Mouse (Mus musculus) forebrain, embryonic 13.5 days (tissue): ENCODE results near the gene Krt77. TPM values are rescaled to one million over a fixed set of nuclear protein-coding genes. Genes with fewer than 3 reads are reported as not detected.

Source experiments
- ATAC-seq: fragments of 200-750 bp; cut with Nextera tagmentation; 2 replicates; pipeline ENCODE4 v1.8.0; 2017
- H3K27ac ChIP-seq: fragments of 300-500 bp; sonication (generic); 2 replicates; pipeline ENCODE4 v1.5.1; 2015; ENCODE audit warnings: inconsistent platforms, mild to moderate bottlenecking, moderate library complexity
- H3K27me3 ChIP-seq: fragments of 300-500 bp; sonication (generic); 2 replicates; pipeline ENCODE4 v1.6.1; 2015; ENCODE audit warnings: mild to moderate bottlenecking, inconsistent platforms
- H3K36me3 ChIP-seq: fragments of 300-500 bp; sonication (generic); 2 replicates; pipeline ENCODE4 v1.6.1; 2015; ENCODE audit warnings: mild to moderate bottlenecking, inconsistent platforms; ENCODE audit not compliant: poor library complexity, severe bottlenecking
- H3K4me1 ChIP-seq: fragments of 300-500 bp; sonication (generic); 2 replicates; pipeline ENCODE4 v1.6.1; 2015; ENCODE audit warnings: inconsistent platforms
- H3K4me2 ChIP-seq: fragments of 300-500 bp; sonication (generic); 2 replicates; pipeline ENCODE4 v1.6.1; 2015; ENCODE audit warnings: inconsistent platforms, mild to moderate bottlenecking, moderate library complexity
- H3K4me3 ChIP-seq: fragments of 300-500 bp; sonication (generic); 2 replicates; pipeline ENCODE4 v1.5.1; 2015; ENCODE audit warnings: mild to moderate bottlenecking, inconsistent platforms
- H3K9ac ChIP-seq: fragments of 300-500 bp; sonication (generic); 2 replicates; pipeline ENCODE4 v1.6.1; 2015; ENCODE audit warnings: mild to moderate bottlenecking, inconsistent platforms
- H3K9me3 ChIP-seq: fragments of 300-500 bp; sonication (generic); replicated peaks from 2 replicates; pipeline ENCODE4 v1.6.1; 2016; ENCODE audit warnings: inconsistent platforms
- WGBS: fragments of 180-500 bp; shearing (Covaris S2); methylation state at CpG from one replicate; pipeline ENCODE4 v1.1.7; 2015; 5-methylcytosine and 5-hydroxymethylcytosine counted together
- polyA plus RNA-seq: library from polyadenylated mRNA; unstranded; fragments of >200 nt; fragmentation: Nextera tagmentation; extraction: Ambion mirVana; gene quantifications from 2 replicates; pipeline ENCODE4 v1.2.1, GENCODE M21; 2015

Krt77 gene
- polyA plus RNA-seq, 1 experiment from 2014 or later, result 0.65 TPM

DNA sequence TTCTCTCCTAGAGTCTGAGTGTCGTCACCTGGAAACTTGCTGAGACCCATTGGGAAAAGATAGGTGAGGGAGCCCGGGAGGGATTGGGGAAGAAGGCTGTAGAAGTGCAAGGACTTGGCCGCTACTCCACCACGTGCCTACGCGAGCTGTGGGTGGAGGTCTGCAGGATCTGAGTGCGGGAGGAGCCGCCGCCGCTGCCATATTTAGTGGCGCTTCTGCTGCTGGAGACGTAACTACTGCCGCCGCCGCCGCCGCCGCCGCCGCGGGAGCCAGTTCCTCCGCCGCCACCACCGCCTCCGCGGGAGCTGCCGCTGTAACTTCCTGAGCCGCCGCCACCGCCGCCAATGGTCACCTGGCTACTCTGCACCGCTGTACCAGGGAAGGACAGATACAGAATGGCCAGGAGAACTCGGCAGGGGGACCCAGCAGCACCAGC, 9.8 kb downstream of the Krt77 start:
- ATAC-seq, result peak; percentile 41; the same call in 1 of the 2 replicates
- H3K27ac ChIP-seq, result no peak overlapping the region
- peaks cover 43% of the 10 kb centered on the region for H3K27me3 ChIP-seq
- peak overlapping the region; percentile 60 for H3K9ac ChIP-seq
- H3K36me3 ChIP-seq, result no peaks in the 10 kb centered on the region
- WGBS, result 0% methylated on average over 13 of the region's 33 CpGs
- peaks cover 16% of the 10 kb centered on the region for H3K4me1 ChIP-seq
- H3K9me3 ChIP-seq, result no peaks in the 10 kb centered on the region
- peak overlapping the region; percentile 43 for H3K4me3 ChIP-seq
- H3K4me2 ChIP-seq, result peak overlapping the region; percentile 76

DNA sequence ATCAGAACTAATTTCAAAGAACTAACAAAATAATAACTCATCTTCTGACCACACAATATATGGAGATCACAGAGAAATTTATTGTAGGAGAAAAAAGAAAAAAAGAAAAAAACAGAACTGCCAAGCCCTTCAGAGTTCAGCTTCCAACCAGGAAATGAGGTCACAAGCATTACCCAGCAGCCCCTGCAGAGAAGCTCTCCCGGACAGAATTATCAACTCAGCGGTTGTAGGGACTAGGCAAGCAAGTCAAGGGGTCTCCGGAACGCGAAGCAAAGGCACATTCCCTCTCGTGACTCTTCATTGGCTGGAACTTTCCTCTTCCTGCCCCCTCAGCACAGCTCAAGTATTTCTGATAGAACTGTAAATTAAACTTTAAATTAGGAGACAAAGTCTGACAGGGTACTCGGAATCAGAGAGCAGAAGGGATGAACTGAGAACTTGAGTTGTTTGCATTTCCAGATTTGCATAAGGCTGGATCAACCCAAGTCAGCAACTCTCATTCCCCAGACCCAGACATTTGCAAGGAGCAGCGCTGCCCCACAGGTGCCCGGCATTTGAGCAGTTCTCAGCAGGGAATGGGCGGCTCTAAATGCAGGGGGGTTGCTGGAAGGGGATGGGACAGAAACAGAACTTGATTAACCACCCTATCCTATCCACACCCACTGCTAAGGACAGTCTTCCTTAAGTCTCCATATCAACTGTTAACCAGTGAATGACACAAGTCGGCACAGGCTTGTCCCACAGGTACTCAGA, 10.7 kb downstream of the Krt77 start:
- peak overlapping the region; percentile 76 for H3K4me2 ChIP-seq
- peaks cover 22% of the 10 kb centered on the region for H3K4me1 ChIP-seq
- no peak overlapping the region for H3K27ac ChIP-seq
- H3K27me3 ChIP-seq, result peaks cover 43% of the 10 kb centered on the region
- H3K9ac ChIP-seq, result no peak overlapping the region
- WGBS, result 9% methylated on average over 11 of the region's 11 CpGs
- no peaks in the 10 kb centered on the region for H3K9me3 ChIP-seq
- peak overlapping the region; percentile 43; the same call in 1 of the 2 replicates for H3K4me3 ChIP-seq
- no peak for ATAC-seq
- no peaks in the 10 kb centered on the region for H3K36me3 ChIP-seq

DNA sequence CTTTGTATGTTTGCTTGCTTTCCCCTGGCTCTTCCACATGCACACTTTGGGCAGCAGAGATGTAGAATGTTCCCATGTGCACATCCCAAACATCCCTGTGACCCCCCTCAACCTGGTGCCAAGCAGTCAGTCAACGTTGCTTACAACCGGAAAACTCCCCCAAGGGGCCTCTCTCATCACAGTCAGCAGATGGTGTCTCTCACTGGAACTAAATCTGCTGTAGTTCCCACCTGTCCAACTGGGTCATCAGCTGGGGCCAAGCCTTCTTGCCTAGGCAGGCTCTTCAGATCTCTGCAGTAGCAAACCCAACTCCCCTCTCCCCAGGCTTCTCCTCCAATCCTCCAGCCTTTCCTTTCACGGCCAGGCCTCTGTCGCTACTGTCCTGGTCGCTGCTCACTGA, 12.8 kb downstream of the Krt77 start:
- no peak for ATAC-seq
- Histone ChIP-seq H3K27ac (no peak overlapping the region), H3K9ac (no peak overlapping the region), H3K27me3 (peaks cover 47% of the 10 kb centered on the region), H3K9me3 (no peaks in the 10 kb centered on the region), H3K4me3 (no peak overlapping the region), H3K4me1 (peaks cover 31% of the 10 kb centered on the region), H3K36me3 (no peaks in the 10 kb centered on the region), H3K4me2 (no peak overlapping the region)
- WGBS, result 53% methylated on average over 5 of the region's 5 CpGs

DNA sequence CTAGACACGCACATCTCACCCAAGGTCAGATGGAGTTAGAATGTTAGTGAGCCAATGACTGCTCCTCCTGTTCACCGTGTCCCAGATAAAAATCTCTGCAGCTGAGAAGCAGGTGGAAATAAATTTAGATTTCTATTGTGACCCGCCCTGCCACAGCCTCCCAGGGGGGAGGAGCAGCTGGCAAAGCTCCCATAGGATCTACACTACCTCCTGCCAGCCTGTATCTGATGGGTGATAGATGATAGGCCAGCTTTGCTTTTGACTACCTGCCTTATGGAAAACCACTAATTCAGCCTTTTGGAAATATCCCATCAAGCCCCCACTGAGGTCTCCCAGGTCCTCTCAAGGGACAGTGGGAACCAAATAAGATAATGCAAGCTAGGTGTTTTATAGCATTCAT, 13.8 kb downstream of the Krt77 start:
- Histone ChIP-seq H3K9me3 (no peaks in the 10 kb centered on the region), H3K27me3 (peaks cover 37% of the 10 kb centered on the region), H3K9ac (no peak overlapping the region), H3K4me3 (no peak overlapping the region), H3K4me2 (no peak overlapping the region), H3K36me3 (no peaks in the 10 kb centered on the region), H3K27ac (no peak overlapping the region), H3K4me1 (peaks cover 31% of the 10 kb centered on the region)
- ATAC-seq, result no peak
- WGBS, result 84% methylated on average over 3 of the region's 3 CpGs

DNA sequence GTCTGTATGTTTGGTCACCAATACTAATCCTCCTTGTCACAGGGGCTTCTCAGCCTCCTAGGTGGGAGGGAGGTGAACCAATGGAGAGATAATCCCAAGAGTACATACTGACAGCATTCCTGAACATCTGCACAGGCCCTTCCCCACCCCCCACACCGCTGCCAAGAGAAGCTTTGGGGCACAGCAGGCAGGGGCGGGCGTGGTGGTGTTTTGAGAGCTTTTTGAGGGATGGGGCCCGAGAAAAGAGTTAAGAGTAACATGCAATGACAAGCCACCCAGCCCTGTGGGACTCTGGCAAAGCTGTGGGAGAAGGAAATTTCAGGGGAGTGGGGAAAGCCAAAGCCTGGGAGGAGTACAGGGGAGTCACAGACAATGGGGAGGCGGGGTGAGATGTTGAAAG, 15.2 kb downstream of the Krt77 start:
- 19% methylated on average over 5 of the region's 5 CpGs for WGBS
- Histone ChIP-seq H3K9me3 (no peaks in the 10 kb centered on the region), H3K4me1 (peaks cover 21% of the 10 kb centered on the region), H3K36me3 (no peaks in the 10 kb centered on the region), H3K4me2 (no peak overlapping the region), H3K9ac (no peak overlapping the region), H3K27me3 (peaks cover 27% of the 10 kb centered on the region), H3K4me3 (no peak overlapping the region), H3K27ac (no peak overlapping the region)
- ATAC-seq, result no peak

DNA sequence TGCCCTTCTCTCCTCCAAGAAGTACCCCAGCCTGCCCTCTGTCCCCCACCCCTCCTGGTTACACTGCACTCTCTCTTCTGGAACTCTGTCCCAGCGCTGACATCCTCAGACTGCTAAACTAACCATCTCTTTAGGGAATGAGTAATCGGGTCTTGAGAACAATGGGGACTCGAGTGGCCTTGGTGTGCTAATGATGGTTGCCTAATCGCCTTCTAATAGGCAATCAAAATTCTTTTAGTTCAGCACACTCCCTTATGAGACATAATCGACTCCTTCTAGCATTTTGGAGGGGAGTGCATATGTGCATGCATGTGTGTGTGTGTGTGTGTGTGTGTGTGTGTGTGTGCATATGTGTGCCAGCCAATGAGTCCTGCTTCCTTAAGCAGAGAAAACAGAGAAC, 16.9 kb downstream of the Krt77 start:
- H3K27me3 ChIP-seq, result peaks cover 11% of the 10 kb centered on the region
- H3K4me3 ChIP-seq, result no peak overlapping the region
- no peak overlapping the region for H3K9ac ChIP-seq
- H3K4me2 ChIP-seq, result no peak overlapping the region
- H3K9me3 ChIP-seq, result no peaks in the 10 kb centered on the region
- no peak overlapping the region for H3K27ac ChIP-seq
- ATAC-seq, result no peak
- WGBS, result 3% methylated on average over 5 of the region's 5 CpGs
- no peaks in the 10 kb centered on the region for H3K36me3 ChIP-seq
- H3K4me1 ChIP-seq, result peaks cover 15% of the 10 kb centered on the region

DNA sequence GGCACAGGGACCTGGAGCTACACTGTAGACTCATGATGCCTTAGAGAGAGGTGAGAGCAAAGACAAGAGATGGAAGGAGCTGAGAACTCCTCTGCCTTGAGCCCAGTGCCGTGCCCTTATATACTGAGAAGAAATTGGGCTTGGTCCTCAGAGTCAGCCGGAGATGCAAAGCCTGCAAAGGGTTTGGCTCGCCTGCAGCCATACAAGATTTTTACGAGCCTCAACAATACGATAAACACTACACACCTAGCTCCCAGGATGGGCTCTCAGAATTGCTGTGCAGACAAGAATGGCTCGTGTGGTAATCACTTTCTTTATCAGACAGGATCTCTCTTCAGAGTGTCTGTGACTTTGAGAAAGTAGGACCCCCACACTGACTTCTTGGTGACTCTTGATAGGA, 18.8 kb downstream of the Krt77 start, which contains the start of gene Krt1:
Gene Krt1 (minus strand): TSS at position 101 of the 400 bp plus-strand sequence.
- Histone ChIP-seq H3K9me3 (no peaks in the 10 kb centered on the region), H3K9ac (no peak within 1 kb of the TSS), H3K4me3 (no peak within 1 kb of the TSS), H3K36me3 (no peaks in the 10 kb centered on the region), H3K27me3 (peaks cover 7% of the 10 kb centered on the region; the same call in 1 of the 2 replicates), H3K27ac (no peak within 1 kb of the TSS), H3K4me2 (no peak within 1 kb of the TSS), H3K4me1 (peaks cover 23% of the 10 kb centered on the region)
- ATAC-seq, result no peak
- 80% methylated on average over 6 of the region's 6 CpGs for WGBS

DNA sequence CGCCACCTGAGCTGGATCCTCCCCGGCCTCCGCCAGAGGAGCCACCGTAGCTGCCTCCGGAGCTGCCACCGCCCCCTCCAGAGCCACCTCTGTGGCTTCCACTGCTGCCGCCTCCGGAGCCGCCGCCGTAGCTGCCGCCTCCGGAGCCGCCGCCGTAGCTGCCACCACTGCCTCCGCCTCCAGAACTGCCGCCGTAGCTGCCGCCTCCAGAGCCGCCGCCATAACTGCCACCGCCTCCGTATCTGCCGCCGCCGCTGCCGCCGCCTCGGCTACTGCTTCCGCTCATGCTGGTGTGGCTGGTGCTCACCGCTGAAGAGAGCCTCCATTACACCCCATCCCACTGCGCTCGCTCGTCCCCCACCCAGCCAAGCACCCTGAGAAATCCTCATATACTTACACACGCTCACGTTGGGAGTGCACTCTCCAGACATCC, 23.5 kb downstream of the Krt77 start:
- peak overlapping the region; percentile 78 for H3K27ac ChIP-seq
- 0 out of 2 replicates have a peak, but pooled peaks cover 2% of the 10 kb centered on the region for H3K27me3 ChIP-seq

DNA sequence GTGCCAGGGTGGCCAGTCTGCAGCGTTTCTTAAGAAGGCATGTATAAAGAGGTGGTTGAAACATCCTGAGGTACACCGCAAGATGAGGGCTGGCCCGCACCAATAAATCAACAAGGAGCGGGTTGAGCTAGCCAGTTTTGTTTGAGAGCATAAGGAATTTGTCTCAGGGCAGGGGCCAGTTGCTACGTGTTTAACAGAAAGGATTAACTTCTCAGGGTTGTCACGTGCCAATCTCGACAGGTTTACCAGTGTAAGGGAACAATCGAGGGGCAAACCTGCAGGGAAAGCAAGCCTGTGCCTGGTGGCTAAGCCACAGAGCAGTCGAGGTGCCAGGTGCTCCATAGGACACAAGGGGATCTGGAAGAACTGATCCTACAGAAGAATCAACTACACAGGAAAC, 26.3 kb downstream of the Krt77 start:
- 65% methylated on average over 9 of the region's 9 CpGs for WGBS
- no peak overlapping the region for H3K9ac ChIP-seq
- H3K4me1 ChIP-seq, result peaks cover 16% of the 10 kb centered on the region; the same call in 1 of the 2 replicates
- no peaks in the 10 kb centered on the region for H3K9me3 ChIP-seq
- H3K27me3 ChIP-seq, result peaks cover 7% of the 10 kb centered on the region; the same call in 1 of the 2 replicates
- no peak for ATAC-seq
- H3K36me3 ChIP-seq, result no peaks in the 10 kb centered on the region
- H3K27ac ChIP-seq, result no peak overlapping the region
- no peak overlapping the region for H3K4me3 ChIP-seq
- H3K4me2 ChIP-seq, result no peak overlapping the region

More for the DNA sequence above, 23.5 kb downstream of the Krt77 start:
- no peaks in the 10 kb centered on the region for H3K9me3 ChIP-seq
- peak overlapping the region; percentile 74 for H3K9ac ChIP-seq
- peak overlapping the region; percentile 69 for H3K4me2 ChIP-seq
- no peaks in the 10 kb centered on the region for H3K36me3 ChIP-seq
- peak overlapping the region; percentile 53 for H3K4me3 ChIP-seq
- ATAC-seq, result peak; percentile 88
- WGBS, result 1% methylated on average over 36 of the region's 37 CpGs
- H3K4me1 ChIP-seq, result peaks cover 16% of the 10 kb centered on the region; the same call in 1 of the 2 replicates

DNA sequence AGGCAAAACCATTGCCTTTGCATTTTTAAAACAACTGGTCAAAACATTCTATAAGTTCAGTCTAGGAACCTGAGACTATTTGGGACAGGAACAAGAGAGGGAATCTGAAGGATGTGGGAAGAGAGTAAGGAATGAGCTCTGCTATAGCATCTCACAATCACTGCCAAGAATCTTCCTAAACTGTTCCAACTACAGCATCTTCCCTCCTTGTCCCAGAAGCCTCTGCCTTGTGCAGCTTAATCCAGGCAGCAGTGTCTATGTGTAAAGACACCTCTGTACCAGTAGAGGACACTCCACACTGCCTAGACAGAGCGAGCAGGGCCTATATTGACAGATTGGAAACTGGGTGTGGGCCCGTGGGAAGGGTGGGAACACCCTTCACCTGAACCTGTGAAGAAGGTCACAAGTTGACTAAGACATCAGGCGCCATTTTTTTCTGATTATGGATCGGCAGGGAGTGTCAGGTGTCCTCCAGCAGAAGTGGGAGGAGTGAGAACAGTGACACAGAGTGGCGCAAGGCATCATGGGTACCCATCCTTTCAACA, 34.6 kb downstream of the Krt77 start:
- WGBS, result 60% methylated on average over 5 of the region's 5 CpGs
- ATAC-seq, result no peak
- H3K4me2 ChIP-seq, result no peak overlapping the region
- H3K4me3 ChIP-seq, result no peak overlapping the region
- no peaks in the 10 kb centered on the region for H3K36me3 ChIP-seq
- H3K27me3 ChIP-seq, result peaks cover 5% of the 10 kb centered on the region; the same call in 1 of the 2 replicates
- no peaks in the 10 kb centered on the region for H3K9me3 ChIP-seq
- no peak overlapping the region for H3K9ac ChIP-seq
- H3K27ac ChIP-seq, result no peak overlapping the region
- H3K4me1 ChIP-seq, result peaks cover 4% of the 10 kb centered on the region; the same call in 1 of the 2 replicates

DNA sequence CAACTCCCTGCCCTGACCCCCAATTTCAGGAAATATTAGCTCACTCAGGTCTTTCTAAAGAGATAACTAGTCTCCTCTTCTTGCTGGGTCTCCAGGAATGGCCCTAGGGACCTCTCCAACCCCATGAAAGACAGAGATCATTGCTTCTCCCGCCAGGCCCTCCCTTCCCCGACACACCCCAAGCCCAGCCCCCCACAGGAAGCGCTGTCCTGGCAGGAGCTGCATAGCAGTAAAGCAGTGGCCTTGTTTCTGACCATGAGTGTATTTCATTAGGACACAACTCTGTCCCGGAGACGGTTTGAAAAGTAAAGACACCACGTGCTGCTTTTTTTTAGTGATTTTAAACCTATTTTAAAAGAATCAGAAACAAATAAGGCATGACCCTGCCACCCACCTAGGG, 36.4 kb downstream of the Krt77 start:
- 55% methylated on average over 6 of the region's 6 CpGs for WGBS
- Histone ChIP-seq H3K4me2 (no peak overlapping the region), H3K27ac (no peak overlapping the region), H3K4me3 (no peak overlapping the region), H3K36me3 (no peaks in the 10 kb centered on the region), H3K4me1 (peaks cover 11% of the 10 kb centered on the region; the same call in 1 of the 2 replicates), H3K9me3 (no peaks in the 10 kb centered on the region), H3K9ac (no peak overlapping the region), H3K27me3 (no peaks in the 10 kb centered on the region)
- no peak for ATAC-seq

DNA sequence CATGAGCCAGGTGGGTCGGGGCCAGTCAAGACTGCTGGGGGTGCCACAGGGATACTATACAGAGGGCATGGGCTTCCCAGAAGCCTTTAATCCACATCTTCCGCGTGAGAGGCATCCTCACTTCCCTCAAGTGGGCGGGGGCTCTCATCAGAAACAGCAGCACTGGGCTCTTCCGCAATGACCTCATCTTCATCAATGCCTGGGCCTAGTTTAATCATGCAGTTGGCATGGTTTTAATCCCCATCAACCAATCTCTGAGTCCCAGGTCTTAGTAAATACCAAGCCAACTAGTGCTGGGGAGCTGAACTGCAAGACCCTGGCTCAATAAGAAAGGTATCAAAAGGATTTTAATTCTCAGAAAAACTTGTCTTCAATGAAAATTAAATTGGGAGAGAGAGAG, 40.1 kb downstream of the Krt77 start:
- no peaks in the 10 kb centered on the region for H3K36me3 ChIP-seq
- no peak overlapping the region for H3K4me2 ChIP-seq
- WGBS, result 51% methylated on average over 5 of the region's 5 CpGs
- H3K4me3 ChIP-seq, result no peak overlapping the region
- H3K9me3 ChIP-seq, result no peaks in the 10 kb centered on the region
- ATAC-seq, result no peak
- peaks cover 11% of the 10 kb centered on the region; the same call in 1 of the 2 replicates for H3K4me1 ChIP-seq
- no peaks in the 10 kb centered on the region for H3K27me3 ChIP-seq
- no peak overlapping the region for H3K9ac ChIP-seq
- H3K27ac ChIP-seq, result no peak overlapping the region
